Mouse (Mus musculus): Measurements from ENCODE around the gene Prune1. TPM values are rescaled to one million over a fixed set of nuclear protein-coding genes. Genes with fewer than 3 reads are reported as not detected.

Gene Prune1
- total RNA-seq, 1 experiment from 2014 or later = 38.2 TPM

DNA sequence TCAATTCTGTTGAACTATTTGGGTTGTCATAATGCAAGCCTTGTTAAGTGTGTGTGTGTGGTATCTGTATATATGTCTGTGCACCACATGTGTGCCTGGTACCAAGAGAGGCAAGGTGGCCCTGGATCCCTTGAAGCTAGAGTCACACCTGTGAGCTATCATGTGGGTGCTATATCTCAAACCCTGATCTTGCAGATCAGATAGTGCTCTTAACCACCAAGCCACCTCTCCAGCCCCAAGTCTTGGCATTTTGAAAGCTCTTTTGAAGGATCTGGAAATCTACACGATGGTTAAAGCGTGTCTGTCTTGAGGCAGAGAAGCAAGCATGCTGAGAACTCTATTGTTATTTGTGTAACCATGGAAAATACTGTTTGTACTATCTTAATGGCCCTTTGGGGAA, 71.3 kb downstream of the Prune1 start:
- no peak for DNase-seq

DNA sequence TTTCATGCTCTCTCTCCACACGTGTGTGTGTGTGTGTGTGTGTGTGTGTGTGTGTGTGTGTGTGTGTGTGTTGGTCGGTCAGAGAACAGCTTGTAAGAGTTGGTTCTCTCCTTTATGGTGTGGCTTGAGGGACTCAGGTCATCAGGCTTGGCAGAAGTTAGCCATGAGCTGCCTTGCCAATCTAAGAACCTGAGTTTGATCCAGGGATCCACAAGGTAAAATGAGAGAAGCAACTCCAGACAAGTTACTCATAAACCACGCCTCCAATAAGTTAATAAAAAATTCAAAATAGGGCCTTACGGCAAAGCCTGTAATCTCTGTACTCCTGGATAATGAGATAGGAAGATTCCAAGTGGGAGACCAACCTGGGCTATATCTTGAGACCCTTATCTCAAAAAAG, 73.6 kb downstream of the Prune1 start:
- no peak for DNase-seq

DNA sequence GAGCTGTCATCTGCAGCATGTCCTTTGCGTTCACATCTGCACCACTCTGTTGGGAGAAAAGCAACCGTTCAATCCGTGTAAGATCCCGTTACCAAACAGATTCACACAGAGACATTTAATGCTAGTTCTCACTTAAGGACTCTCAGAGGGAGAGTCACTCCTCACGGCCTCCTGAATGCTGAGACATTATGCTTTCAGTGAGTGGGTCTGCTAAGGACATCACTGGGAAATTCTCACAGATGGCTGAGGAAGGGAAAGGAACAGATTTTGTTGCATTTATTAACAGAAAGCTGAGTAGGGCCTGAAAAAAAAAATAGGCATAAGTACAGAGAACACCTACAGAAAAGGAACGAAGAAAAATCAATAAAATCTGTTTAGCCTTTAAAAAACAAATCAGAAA, 78.0 kb downstream of the Prune1 start:
- no peak for DNase-seq

Other genes starting within 250 kb of the Prune1 start
- gene Psmd4, start 239.5 kb downstream of the Prune1 start, total RNA-seq (2021) = 261 and 282 TPM in 2 replicates
- gene Pip5k1a, start 175.1 kb downstream of the Prune1 start, total RNA-seq (2021) = 39.5 and 43.1 TPM in 2 replicates
- gene Vps72, start 171.1 kb downstream of the Prune1 start, total RNA-seq (2021) = 68.4 and 72.5 TPM in 2 replicates
- 1.0 and 1.1 TPM in 2 replicates for gene Tmod4, start 157.6 kb downstream of the Prune1 start, total RNA-seq (2021)
- 35.1 and 40.6 TPM in 2 replicates for gene Scnm1, start 148.1 kb downstream of the Prune1 start, total RNA-seq (2021)
- gene Lysmd1, start 148.0 kb downstream of the Prune1 start, total RNA-seq (2021) = 13.8 and 14.8 TPM in 2 replicates
- 1.1 TPM in 1 of 2 replicates, not detected in the other for gene Tnfaip8l2, start 139.7 kb downstream of the Prune1 start, total RNA-seq (2021)
- gene Sema6c, start 121.6 kb downstream of the Prune1 start, total RNA-seq (2021) = 3.9 and 5.0 TPM in 2 replicates
- gene Gabpb2, start 64.2 kb downstream of the Prune1 start, total RNA-seq (2021) = 25.8 and 33.1 TPM in 2 replicates
- gene Cdc42se1, start 53.3 kb downstream of the Prune1 start, total RNA-seq (2021) = 94.6 and 101 TPM in 2 replicates
- 7.6 and 8.9 TPM in 2 replicates for gene Mllt11, start 49.9 kb downstream of the Prune1 start, total RNA-seq (2021)
- gene Gm128, start 40.5 kb downstream of the Prune1 start, total RNA-seq (2021) = 0.24 TPM in 1 of 2 replicates, not detected in the other
- 0.24 TPM in 1 of 2 replicates, not detected in the other for gene Bnipl, start 30.9 kb downstream of the Prune1 start, total RNA-seq (2021)
- 164 and 181 TPM in 2 replicates for gene Mindy1, start 731 bp downstream of the Prune1 start, total RNA-seq (2021)
- 1.2 and 1.3 TPM in 2 replicates for gene Anxa9, start 25.1 kb upstream of the Prune1 start, total RNA-seq (2021)
- gene Cers2, start 32.7 kb upstream of the Prune1 start, total RNA-seq (2021) = 253 and 254 TPM in 2 replicates
- gene Setdb1, start 75.1 kb upstream of the Prune1 start, total RNA-seq (2021) = 33.8 and 35.0 TPM in 2 replicates
- not detected in 2 replicates for gene 4930558C23Rik, start 120.8 kb upstream of the Prune1 start, total RNA-seq (2021)
- gene Arnt, start 152.3 kb upstream of the Prune1 start, total RNA-seq (2021) = 68.2 and 87.6 TPM in 2 replicates
- gene Ctsk, start 217.2 kb upstream of the Prune1 start, total RNA-seq (2021) = 2.9 and 4.5 TPM in 2 replicates
- gene Ctss, start 244.7 kb upstream of the Prune1 start, total RNA-seq (2021) = 14.1 and 20.2 TPM in 2 replicates

Measured in adrenal gland, postnatal 25 days (tissue).